Mouse (Mus musculus) gastrocnemius, adult 2 months (tissue): ENCODE results near the gene Dnah6. TPM values are rescaled to one million over a fixed set of nuclear protein-coding genes. Genes with fewer than 3 reads are reported as not detected.

ENCODE experiments used
- DNase-seq: peaks from one replicate; pipeline ENCODE4 v3.0.0; 2022
- H3K27ac ChIP-seq: fragments of 200-600 bp; 2 replicates; pipeline ENCODE4 v1.8.1; 2022; ENCODE audit warnings: mild to moderate bottlenecking
- H3K4me3 ChIP-seq: fragments of 200-600 bp; 2 replicates; pipeline ENCODE4 v1.8.1; 2022; ENCODE audit warnings: mild to moderate bottlenecking, moderate library complexity
- CTCF ChIP-seq: fragments of 200-600 bp; IDR thresholded peaks from 2 replicates; pipeline ENCODE4 v1.8.1; 2022; ENCODE audit warnings: antibody characterized with exemption, mild to moderate bottlenecking, moderate library complexity
- intact Hi-C: fragments of 180-260 bp; cut with DNase I; formaldehyde crosslinking; loops from one replicate; pipeline ENCODE4 v1.15.1; 2025
- total RNA-seq, 2 experiments: library from RNA; stranded (reverse); gene quantifications; 2 replicates each; pipeline ENCODE4 v1.2.3; 2021

The Dnah6 gene
- total RNA-seq, 2 experiments from 2014 or later, result 0.03 TPM

DNA sequence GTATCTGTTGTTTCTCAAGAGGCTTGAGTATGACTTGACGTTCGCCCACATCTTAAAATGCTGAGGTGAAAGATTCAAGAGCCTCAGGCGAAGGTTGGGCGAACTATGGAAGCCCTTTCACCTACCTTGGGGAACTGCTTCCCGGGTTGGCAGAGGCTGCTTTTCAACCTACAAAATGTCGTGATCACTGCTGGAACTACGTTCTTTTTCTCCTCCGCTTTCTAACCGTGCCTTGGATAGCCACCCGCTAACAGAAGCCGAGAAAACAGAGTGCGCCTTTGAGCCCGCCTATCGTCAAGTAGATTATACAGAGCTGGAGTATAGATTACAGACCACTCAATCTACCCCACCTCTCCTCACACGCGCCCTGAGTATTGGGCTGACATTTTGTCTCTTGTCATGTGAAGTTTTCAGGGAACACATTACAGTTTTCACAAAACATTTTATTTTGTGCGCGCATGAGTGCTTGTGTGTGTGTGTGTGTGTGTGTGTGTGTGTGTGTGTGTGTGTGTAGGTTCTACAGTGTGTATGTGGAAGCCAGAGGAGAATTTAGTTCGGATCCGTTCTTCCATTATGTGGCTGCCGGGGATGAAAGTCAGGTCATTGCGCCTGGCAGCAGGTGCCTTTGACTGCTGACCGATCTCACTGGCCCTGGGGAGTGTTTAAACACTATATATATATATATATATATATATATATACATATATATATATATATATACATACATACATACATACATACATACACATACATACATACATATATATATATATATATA lies 696 bp upstream of the Dnah6 start:
- H3K4me3 ChIP-seq, result peak overlapping the region; percentile 71
- intact Hi-C loops, result no loop called here
- peak overlapping the region; percentile 85 for H3K27ac ChIP-seq
- no peak for DNase-seq
- TF ChIP-seq CTCF, result no peak

DNA sequence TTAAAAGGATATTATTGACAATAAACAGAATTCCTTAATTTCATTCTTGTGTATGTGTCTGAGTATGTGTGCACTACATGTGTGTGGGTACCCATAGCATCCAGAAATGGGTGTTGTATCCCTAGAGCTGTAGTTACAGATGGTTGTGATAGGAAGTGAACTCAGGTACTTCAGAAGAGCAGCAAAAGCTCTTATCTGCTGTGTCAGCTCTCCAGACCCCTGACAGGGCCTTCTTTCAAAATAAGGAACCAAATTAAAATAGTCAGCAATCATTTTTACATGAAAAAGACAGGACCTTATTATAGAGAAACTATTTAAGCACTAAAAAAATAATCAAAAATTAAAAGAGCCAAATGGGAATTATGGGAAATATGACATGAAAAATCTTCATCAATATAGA lies 9.8 kb downstream of the Dnah6 start:
- no peak overlapping the region for H3K27ac ChIP-seq
- intact Hi-C loops, result no loop called here
- H3K4me3 ChIP-seq, result no peak overlapping the region
- no peak for DNase-seq
- TF ChIP-seq CTCF, result no peak

DNA sequence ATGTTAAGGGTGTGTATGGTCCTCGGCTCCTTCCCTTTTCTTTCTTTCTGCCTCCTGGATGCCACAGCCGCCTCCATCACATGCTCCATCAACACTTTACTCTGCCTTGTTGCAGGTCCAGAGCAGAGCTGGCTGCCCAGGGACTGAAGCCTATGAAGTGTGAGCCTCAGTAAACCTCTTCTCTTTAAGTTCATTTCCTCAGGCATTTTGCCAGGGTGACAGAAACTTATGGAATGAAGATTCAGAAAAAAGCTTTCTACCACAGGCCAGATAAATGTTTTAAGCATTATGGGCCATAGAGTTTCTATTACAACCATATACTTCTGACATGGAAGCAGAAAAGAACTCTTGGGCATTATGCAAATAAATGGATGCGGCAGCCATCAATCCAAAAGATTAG lies 10.4 kb downstream of the Dnah6 start:
- no peak overlapping the region for H3K4me3 ChIP-seq
- intact Hi-C loops, result no loop called here
- TF ChIP-seq CTCF, result no peak
- no peak for DNase-seq
- no peak overlapping the region for H3K27ac ChIP-seq

DNA sequence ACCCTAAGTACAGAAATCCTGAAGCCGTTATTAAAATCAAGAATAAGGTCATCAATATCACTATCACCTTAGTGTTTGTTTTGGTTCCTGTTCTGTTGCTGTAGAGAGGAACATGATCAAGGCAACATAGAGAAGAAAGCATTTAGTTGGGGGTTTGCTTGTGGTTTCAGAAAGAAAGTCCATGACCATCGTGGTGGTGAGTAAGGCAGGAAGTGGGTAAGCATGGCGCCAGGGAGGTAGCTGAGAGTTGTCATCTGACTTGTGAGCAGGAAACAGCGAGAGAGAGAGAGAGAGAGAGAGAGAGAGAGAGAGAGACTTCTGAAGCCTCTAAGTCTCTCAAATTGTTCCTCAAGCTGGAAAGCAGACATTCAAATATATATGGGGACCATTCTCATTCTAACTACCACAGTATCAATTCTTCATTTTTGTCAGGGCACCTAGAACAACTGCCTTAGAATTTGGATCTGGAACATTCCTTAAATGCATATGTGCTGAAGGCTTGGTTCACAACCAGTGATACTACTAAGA lies 10.9 kb downstream of the Dnah6 start:
- no peak for DNase-seq

DNA sequence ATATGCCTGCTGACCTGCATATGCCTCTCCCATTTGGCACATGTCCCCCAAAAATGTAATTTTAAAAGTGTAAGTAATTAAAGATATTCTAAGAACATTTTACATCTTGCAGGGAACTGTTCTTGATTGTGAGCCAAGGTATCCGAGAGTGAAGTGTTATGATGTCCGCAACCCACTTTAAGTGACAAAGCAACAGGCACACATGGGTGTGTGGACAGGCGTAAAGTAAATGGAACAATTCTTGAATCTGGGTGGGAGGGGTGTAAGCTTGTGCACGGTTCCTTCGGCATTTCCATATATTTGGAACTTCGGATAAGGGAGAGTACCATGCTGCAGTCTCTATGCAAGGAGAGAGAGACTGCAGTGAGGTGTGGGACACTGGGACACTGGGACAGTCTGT lies 11.9 kb downstream of the Dnah6 start:
- H3K4me3 ChIP-seq, result no peak overlapping the region
- TF ChIP-seq CTCF, result no peak

More for the DNA sequence above, 10.9 kb downstream of the Dnah6 start:
- intact Hi-C loops, result no loop called here
- TF ChIP-seq CTCF, result no peak
- Histone ChIP-seq H3K4me3 (no peak overlapping the region), H3K27ac (no peak overlapping the region)

DNA sequence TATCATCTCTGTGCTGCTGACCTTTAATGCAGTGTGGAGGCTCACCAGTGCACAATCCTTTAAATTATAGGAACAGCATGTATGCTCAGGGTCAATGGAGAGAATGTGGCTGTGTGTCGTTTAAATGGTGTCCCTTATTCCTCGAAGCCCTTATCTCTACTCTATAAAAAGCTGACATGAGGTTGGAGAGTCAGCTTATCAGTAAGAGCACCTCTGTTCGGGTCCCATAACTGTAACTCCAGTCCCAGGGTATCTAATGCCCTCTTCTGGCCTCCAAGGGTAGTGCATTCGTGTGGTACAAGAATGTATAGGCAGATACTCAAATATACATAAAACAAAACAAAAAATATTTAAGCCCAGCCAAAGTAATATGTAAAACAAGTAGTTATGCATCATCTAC lies 16.5 kb downstream of the Dnah6 start:
- peak; percentile 23 for TF ChIP-seq CTCF
- H3K4me3 ChIP-seq, result no peak overlapping the region
- H3K27ac ChIP-seq, result no peak overlapping the region
- DNase-seq, result no peak
- intact Hi-C loops, result no loop called here

More for the DNA sequence above, 11.9 kb downstream of the Dnah6 start:
- DNase-seq, result no peak
- intact Hi-C loops, result no loop called here
- no peak overlapping the region for H3K27ac ChIP-seq

DNA sequence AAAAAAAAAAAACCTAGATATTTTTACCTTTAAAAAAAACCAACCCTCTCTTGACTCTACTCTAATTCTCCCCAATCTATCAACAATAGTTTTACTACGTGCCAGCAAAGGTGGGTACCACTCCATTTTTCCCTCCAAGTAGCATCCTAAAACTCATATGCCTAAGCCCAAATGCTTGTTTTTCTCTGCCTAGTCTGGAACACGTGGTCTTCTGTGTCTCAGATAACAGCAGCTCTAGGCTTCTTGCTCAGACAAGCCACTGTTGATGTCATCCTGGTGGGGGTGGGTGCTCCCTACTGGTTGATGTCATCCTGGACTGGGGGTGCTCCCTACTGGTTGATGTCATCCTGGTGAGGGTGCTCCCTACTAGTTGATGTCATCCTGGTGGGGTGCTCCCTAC lies 17.7 kb downstream of the Dnah6 start:
- no peak for TF ChIP-seq CTCF
- Histone ChIP-seq H3K27ac (no peak overlapping the region), H3K4me3 (no peak overlapping the region)
- intact Hi-C loops, result no loop called here
- no peak for DNase-seq

DNA sequence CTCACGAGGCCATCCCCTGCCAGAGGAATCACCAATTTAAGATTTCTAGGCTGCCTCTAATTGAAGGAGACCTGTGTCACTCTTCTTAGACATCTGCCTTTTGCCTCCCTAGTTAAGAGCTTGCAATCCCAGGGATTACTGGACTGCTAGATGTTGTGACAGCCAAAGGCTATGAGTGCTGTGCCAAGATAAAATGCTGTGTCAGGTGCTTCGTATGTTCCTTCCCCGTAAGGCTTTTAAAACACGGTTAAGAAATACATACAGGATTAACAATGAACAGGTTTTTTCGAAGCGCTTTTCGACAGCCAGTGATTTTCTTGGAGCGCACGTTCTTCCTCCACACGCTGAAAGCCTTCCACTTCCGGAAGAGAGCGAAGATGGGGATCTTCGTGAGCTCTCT lies 26.2 kb downstream of the Dnah6 start:
- Histone ChIP-seq H3K4me3 (no peak overlapping the region), H3K27ac (no peak overlapping the region)
- DNase-seq, result no peak
- intact Hi-C loops, result no loop called here
- no peak for TF ChIP-seq CTCF

DNA sequence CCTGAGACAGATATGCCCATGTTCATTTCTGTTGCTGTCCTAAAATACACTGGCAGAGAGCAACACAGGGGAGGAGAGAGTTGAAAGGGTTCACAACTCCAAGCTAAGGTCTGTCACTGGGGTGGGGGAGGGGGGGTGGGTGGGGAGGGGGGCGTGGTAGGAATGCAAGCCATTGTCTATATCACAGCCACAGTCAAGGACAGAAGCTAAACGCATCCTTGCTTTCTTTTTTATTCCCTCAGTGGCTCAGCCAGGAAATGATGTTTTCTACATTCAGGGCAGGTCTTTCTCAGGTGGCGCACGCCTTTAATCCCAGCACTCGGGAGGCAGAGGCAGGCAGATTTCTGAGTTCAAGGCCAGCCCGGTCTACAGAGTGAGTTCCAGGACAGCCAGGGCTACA lies 30.7 kb downstream of the Dnah6 start:
- TF ChIP-seq CTCF, result no peak
- no peak overlapping the region for H3K27ac ChIP-seq
- intact Hi-C loops, result no loop called here

DNA sequence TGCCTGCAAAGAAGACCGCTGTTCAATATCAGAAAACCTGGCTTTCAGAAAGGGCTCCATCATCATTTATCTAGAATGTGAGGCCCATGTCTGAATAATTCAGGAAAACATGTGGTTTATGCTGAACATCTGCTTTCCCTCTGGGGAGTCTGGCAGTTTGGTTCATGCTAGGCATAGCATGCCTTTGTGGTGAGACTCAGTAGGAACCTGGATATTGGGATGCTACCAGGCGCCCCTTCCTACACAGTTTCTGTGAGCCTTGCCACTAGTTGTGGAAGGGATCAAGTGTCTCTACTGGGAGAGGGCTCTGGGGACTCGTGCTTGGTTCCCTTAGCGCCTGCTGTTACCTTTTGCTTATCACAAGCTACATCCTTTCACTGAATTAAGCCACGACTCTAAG lies 37.2 kb downstream of the Dnah6 start:
- no peak for DNase-seq
- intact Hi-C loops, result no loop called here
- H3K4me3 ChIP-seq, result no peak overlapping the region
- no peak overlapping the region for H3K27ac ChIP-seq
- TF ChIP-seq CTCF, result no peak

More for the DNA sequence above, 30.7 kb downstream of the Dnah6 start:
- no peak overlapping the region for H3K4me3 ChIP-seq
- DNase-seq, result no peak

DNA sequence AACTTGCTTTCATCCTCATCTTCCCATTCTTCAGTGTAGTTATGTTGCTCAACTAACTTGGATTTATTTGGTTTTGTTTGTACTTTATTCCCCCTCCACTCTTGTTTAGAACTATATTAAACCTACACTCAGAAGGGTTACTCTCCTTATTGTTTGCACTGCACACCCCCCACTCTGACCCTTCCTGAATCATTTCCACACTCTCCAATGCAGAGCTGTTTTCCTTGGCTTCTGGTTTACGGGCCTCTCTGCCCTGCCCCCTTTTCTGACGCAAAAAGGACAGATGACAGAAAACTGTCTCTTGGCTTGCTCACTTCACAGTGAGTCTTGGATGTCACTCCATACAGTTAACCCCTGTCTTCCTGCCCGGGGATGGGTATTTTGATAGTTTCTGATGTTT lies 38.5 kb downstream of the Dnah6 start:
- no peak overlapping the region for H3K4me3 ChIP-seq
- H3K27ac ChIP-seq, result no peak overlapping the region
- intact Hi-C loops, result no loop called here
- DNase-seq, result no peak
- TF ChIP-seq CTCF, result no peak

DNA sequence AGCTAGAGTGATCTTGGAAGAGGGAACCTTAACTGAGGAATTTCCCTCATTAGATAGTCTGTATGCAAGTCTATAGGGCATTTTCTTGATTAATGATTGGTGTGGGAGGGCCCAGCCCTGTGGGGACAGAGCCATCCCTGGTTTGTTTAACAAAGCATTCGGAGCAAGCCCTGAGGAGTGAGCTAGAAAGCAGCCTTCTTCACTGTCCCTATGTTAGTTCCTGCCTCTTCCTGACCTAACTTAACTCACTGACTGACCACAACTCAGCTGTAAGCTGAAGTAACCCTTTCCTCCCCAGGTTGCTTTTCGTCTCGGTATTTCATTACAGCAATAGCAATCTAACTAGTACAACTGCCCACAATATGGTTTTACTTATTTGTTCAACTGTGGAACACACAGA lies 39.0 kb downstream of the Dnah6 start:
- Histone ChIP-seq H3K27ac (no peak overlapping the region), H3K4me3 (no peak overlapping the region)
- no peak for TF ChIP-seq CTCF
- DNase-seq, result no peak
- intact Hi-C loops, result no loop called here

DNA sequence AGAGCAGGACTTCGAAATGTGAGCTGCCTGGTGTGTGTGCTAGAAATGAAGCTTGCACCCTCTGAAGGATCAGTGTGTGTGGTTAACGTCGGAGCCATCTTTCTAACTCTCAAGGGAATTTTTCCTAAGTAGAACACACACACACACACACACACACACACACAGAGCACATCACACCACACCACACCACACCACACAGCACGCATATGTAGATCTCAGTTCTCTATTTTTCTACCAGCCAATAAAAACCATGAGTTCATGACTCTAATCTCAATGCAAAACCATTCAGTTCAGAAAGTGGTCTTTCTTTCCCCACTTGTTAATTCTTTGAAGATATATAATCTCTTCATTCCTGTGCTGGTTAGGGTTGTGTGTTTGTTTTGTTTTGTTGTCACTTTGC lies 39.4 kb downstream of the Dnah6 start:
- TF ChIP-seq CTCF, result no peak
- no peak overlapping the region for H3K4me3 ChIP-seq
- H3K27ac ChIP-seq, result no peak overlapping the region
- intact Hi-C loops, result no loop called here
- no peak for DNase-seq

DNA sequence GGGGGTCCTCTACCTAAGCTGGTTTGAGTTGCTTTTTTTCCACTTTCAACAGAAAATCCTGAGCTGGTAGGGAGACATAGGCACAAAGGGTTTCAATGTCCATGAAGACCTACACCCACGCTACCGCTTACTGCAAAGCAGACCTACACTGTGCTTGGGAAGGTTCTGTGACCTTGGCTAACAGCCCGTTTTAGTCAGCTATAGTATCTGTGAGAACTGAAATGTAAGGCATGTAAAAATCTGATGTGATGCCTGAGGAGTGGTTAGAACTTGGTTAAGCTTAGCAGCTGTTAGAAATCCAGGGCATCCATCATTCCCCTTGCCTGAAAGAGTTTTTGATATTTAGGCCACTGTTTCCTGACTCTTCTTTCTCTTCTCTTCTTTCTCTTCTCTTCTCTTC lies 46.3 kb downstream of the Dnah6 start:
- H3K4me3 ChIP-seq, result no peak overlapping the region
- no peak for DNase-seq
- H3K27ac ChIP-seq, result no peak overlapping the region
- intact Hi-C loops, result no loop called here
- TF ChIP-seq CTCF, result no peak
